Mouse (Mus musculus) left cerebral cortex, postnatal 25 days (tissue): ENCODE measurements around the gene Syt12. TPM values are rescaled to one million over a fixed set of nuclear protein-coding genes. Genes with fewer than 3 reads are reported as not detected.
A peak's percentile ranks its signal among the peaks of the same experiment; 100 is the strongest.

ENCODE experiments used
- DNase-seq, 2 experiments: peaks; one replicate each; pipeline ENCODE4 v3.0.0; 2022; ENCODE audit warnings: low spot score in 2 of 2, mixed read lengths in 1 of 2
- intact Hi-C: fragments of 180-260 bp; cut with DNase I; formaldehyde crosslinking; loops from one replicate; pipeline ENCODE4 v1.15.1; 2025
- total RNA-seq, 2 experiments: library from RNA; stranded (reverse); gene quantifications; 2 replicates each; pipeline ENCODE4 v1.2.3; 2021

The Syt12 gene
- 10 to 100 TPM; 38.2 to 43.4 TPM for total RNA-seq

DNA sequence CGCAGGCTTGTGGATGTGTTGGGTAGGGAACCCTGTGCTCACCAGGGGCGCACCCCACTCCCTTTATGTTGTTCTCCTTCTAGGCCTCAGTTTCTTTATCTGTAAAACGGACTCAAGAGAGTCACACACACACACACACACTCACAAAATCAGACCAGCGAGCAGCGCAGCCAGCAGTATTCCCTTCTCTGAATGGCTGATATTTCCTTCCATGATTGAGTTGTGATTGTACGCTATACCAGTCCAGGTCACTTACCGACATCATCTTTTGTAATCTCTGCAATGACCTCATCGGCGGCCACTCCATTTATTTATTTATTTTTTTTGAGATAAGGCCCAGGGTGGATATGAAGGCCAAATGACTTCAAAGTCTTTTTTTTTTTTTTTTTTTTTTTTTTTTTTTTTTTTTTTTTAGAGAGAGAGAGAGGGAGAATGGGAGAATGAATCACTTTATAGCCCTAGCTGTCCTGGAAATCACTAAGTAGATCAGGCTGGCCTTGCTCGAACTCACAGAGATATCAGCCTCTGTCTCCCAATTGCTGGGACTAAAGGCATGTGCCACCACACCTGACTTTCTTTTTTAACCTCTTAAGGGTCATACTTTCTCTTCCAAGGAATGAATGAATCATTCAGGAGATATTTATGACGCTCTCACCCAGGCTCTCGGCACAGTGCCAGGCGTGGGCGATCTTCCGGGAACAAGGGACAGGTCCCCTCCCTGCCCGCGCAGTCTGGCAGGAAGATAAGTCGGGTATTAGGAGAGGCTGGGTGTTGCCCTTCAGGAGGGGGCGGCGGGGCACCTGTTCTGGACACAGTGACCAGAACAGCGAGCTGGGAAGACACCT, at the start of gene Syt12:
TSS of gene Syt12 (minus strand) at position 103 of the 845 bp plus-strand sequence.
- intact Hi-C loops = loop anchor here (2.0 kb wide), 1 partner anchor 81 kb away; no protein-coding TSS in a partner anchor
- peak; percentile 43 to 68 for DNase-seq

- no peak for DNase-seq
- intact Hi-C loops = no loop called here
Measured at GRCm38 (mm10) chr19:4521426-4522050, 44.3 kb upstream of the Syt12 start.

DNA sequence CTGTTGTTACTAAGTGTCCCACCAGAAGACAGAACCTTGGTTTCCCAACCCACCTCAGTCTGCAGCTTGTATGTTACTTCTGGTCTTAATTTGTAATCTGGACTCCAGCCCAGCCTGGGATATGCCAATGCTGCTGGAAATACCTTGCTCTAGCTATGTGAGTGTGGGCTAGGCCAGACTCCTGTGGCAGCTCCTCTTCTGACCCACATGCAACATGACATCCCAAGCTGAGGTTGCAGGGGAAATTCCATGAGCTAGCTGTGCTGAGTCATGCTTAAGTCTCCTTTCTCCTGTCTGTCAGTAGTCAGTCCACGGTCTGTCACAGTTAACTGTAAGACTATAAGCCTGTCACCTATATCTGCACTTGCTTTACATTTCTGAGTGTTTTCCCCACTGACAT, 40.2 kb upstream of the Syt12 start:
- no peak for DNase-seq
- intact Hi-C loops = no loop called here

DNA sequence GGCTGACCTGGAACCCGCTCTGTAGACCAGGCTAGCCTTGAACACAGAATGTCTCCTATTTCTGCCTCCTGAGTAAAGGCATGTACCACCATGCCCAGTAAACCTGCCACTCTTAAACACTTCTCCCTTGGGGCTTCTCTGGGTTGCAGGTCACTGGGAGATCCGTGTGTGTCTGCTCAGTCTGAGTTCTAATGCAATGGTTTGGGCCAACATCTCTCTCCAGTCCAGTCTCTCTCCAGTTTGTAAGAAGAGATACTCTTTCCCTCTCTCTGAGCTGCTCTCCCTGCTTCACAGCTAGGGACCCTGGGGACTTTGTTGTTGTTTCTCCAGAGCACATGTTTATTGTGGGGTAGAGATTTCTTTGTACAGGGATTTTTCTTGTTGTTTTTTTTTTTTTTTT, 39.0 kb upstream of the Syt12 start:
- no peak for DNase-seq
- intact Hi-C loops = no loop called here

DNA sequence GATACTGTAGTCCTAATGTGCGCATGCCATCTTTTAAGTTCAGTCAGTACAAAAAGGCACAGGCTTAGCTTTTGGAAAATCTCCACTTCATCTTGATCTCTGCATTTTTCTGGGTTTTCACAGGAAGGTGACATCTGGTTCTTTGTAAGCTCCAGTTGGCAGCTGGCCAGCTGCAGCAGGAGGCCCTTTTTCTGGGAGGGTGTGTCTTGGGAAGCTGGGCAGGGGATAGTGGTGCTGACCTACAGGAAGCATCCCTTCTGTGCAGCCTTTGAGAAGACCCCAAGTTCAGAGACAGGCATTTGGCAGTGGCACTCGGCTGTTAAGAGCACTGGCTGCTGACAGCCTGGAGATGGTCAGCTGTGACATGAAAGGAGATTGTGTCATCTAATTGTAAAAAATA, 38.5 kb upstream of the Syt12 start:
- DNase-seq = no peak
- intact Hi-C loops = no loop called here

- DNase-seq = no peak
- intact Hi-C loops = no loop called here
Measured at GRCm38 (mm10) chr19:4513236-4513858, 36.1 kb upstream of the Syt12 start.

GRCm38 (mm10) chr19:4511116-4511841, 34.0 kb upstream of the Syt12 start:
- intact Hi-C loops = no loop called here
- DNase-seq = no peak

DNA sequence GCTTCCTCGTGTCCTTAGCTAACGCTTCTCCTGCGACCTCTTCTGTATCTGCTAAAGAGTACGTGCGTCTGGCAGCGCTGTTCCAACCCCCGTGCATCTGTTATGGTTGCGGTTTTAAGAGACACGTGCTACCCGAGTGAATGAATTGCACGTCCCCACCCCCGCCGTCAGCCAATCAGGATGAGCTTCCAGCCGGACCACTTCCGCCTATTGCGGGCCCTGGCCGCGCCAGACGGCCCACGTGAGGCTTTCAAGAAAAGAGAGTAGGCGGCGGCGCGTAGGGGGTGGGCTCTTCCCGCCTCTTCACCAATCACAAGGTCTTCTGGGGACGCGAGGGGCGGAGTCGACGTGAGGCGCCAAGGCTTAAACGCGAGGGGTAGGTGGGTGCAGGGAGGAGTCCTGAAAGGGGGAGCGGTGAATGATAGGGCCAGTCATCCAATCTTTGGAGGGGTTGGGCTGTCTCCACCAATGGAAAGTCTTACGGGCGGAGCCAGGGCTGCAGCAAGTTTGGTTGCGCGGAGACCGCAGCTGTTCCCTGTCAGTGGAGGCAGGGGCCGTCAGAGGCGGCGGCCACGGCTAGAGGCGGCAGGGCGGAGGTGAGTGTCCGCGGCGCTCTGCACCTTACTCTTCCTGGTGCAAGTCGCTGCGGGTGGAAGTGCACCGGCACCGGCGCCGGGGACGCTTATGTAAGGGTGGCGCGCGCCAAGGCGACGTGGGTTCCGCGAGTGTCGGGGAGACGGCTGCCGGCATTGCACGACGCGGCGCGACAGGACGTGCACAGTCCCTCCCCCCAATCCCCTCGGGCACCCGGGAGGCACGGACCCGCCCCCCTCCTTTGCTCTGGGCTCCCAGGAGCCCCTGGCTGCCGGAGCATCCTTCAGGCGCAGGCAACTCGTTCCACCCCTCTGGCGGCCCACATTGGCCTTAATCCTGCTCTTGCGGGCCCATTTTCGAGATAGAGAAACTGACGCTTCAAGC, 33.0 kb upstream of the Syt12 start, which contains the start of gene Pcx:
TSS of gene Pcx (plus strand) at position 487 of the 978 bp plus-strand sequence.
- DNase-seq = peak; percentile 99 to 100
- intact Hi-C loops = loop anchor here (1.0 kb wide), 1 partner anchor 105 kb away; the partner anchor contains the start of gene Lrfn4

DNA sequence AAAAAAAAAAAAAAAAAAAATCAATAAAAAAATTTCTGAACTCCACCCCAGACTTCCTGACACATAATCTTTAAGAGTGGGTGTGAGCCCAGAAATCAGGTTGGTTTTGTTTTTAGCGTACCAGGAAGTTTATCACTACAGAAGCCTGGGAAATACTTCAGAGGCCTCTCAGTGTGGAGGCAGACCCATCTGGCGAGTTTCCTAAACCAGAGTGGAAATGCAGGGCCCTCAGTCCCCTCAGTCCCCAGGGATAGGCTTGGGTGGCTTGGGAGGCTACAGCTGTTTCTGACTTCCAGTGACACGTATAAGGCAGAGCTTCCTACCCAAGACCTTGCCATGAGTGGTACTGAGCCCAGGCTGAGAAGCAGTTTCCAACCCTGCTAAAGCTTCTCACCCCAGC, 30.5 kb upstream of the Syt12 start:
- DNase-seq = no peak
- intact Hi-C loops = no loop called here

GRCm38 (mm10) chr19:4504830-4505229, 27.6 kb upstream of the Syt12 start:
- no peak for DNase-seq
- intact Hi-C loops = no loop called here

GRCm38 (mm10) chr19:4502701-4503100, 25.5 kb upstream of the Syt12 start:
- intact Hi-C loops = no loop called here
- no peak for DNase-seq

DNA sequence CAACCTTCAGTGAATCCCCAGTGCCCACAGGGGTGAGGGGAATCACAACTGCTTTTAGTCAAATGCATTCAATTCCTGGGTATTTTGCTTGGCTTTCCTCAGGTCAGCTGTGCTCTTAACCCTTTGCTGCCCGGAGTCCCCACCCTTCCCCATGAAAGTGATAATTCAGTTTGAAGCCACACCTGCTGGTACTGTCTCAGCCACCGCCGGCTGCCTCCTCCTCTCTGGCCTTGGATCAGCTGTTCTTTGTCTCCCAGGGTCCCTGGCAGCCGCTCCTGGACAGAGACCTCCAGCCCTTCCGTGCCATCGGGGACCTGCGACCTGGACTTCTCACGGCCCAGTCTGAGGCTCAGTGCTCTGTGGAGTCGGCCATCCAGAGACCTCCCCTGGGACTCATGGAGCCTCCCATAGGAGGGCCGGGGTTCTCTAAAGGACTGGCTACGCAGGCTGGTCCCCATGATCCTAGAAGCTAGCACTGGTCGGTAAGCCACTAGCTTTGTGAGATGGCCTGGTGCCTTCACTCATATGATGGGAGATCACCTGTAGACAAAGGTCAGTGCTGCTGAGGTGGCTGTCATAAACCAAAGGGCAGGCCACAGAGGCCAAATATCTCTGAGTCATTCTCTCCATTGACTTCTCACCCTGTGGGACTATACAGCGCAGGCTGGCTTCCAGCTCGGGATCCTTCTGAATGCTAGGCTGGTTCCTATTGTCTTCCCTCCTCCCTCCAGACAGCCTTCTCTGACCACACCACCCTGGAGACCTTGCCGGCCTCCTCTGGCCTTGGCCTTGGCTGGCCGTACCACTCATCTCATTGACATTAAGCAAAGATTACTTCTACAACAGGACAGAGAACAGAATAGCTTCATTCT, 21.1 kb upstream of the Syt12 start, which contains the start of gene 2010003K11Rik:
TSS of gene 2010003K11Rik (minus strand) at position 522 of the 872 bp plus-strand sequence.
- no peak for DNase-seq

GRCm38 (mm10) chr19:4497263-4497973, 20.2 kb upstream of the Syt12 start:
- DNase-seq = peak; percentile 65 to 74
- intact Hi-C loops = loop anchor here (2.0 to 5.0 kb wide), 2 partner anchors 117 to 245 kb away; partner anchors contain the start of gene Lrfn4

More for the DNA sequence above, 21.1 kb upstream of the Syt12 start, which contains the start of gene 2010003K11Rik:
- intact Hi-C loops = loop anchor here (5.0 kb wide), 1 partner anchor 244 kb away; no protein-coding TSS in a partner anchor

DNA sequence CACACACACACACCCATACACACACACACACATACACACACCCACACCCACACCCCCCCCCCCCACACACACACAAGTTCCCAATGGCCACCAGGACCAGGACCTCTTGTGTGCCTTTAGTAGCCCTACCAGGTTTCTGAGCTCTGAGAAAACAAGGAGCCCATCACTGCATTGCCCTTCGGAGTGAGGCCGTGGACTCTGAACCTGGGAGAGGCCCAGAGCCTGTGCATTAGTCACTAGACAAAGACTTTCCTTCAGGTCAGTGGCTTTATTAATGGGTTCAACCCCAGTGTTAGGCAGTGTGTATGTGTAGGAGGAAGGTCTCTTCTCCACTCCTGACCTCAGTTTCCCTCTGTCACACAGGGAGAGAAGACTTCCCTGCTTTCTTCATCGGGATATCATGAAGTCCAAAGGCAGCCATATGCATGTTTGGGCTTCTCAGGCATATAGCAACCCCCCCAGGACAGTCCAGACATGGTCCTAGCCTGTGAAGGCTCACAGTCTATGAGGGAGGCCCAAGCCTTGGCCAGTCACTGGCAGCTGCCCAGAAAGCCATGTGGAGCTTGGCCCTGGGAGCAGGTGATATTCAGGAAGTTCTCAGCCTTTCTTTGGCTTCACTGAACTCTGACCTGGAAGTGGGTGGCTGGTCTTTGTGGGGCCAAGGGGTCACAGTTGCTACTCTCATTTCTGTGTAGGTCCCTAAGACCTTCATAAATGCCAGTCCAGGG, 19.5 kb upstream of the Syt12 start:
- DNase-seq = no peak
- intact Hi-C loops = loop anchor here (2.0 to 5.0 kb wide), 2 partner anchors 118 to 246 kb away; partner anchors contain the start of gene Lrfn4

DNA sequence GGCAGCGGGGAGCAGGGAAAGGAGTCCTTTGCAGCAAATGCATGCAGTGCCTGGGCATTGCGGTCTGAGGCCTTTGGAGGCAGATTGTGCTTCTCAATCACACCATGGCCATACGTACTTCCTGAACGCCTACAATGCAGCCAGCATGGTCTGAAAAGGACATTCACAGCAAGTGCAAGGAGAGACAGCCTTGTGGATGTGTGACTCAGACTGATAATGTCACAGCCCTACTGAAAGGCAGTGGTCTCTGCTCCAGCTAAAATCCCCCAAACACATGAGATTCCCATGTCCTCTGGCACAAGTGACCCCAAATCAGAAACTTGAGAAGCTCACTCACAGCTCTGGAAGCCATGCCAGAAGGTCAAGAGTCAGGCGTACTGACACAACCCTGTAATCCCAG, 18.6 kb upstream of the Syt12 start:
- no peak for DNase-seq
- intact Hi-C loops = loop anchor here (2.0 to 5.0 kb wide), 2 partner anchors 119 to 246 kb away; partner anchors contain the start of gene Lrfn4

DNA sequence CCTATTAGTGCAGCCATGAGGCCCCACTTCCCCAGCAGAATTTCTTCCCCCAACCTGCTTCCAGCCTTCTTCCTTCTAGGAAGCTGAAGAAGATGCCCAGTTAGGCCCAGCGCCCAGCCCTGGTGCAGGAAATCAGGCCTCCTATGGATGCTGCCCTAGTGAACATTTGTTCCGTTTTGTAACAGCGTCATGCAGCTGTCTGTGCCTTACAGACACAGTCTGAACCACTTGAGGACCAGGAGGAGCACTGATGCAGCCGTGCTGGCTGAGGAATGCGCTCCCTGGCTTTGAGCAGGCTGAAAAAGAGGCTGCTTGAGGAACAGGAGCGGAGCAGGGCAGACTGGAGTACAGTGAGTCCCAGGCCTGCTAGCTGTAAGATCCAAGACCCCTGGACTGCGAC, 17.5 kb upstream of the Syt12 start:
- DNase-seq = no peak
- intact Hi-C loops = loop anchor here (5.0 kb wide), 1 partner anchor 248 kb away; no protein-coding TSS in a partner anchor
